Mouse (Mus musculus): ENCODE measurements around the gene Nelfcd. TPM values are rescaled to one million over a fixed set of nuclear protein-coding genes. Genes with fewer than 3 reads are reported as not detected.

The Nelfcd gene
- polyA plus RNA-seq, 1 experiment from 2014 or later = 31.0 TPM

GRCm38 (mm10) chr2:174438737-174439449 lies 23.3 kb downstream of the Nelfcd start, which contains the start of gene Ctsz:
Ctsz (minus strand) TSS chr2:174439039.
- Histone ChIP-seq H3K27me3 (replicated peaks; ENCODE audit: control insufficient read depth, insufficient read depth, low read length) (no peaks in the 10 kb centered on the region), H3K9ac (ENCODE audit: low read depth, low read length) (peak within 1 kb of the TSS; percentile 70), H3K4me3 (ENCODE audit: low read depth, low read length) (peak within 1 kb of the TSS; percentile 62), H3K4me2 (replicated peaks; ENCODE audit: low read depth) (peak within 1 kb of the TSS; percentile 88), H3K4me1 (replicated peaks; ENCODE audit: control insufficient read depth, insufficient read depth, low read length) (peaks cover 3% of the 10 kb centered on the region), H3K36me3 (ENCODE audit: control insufficient read depth, insufficient read depth) (peaks cover 20% of the 10 kb centered on the region), H3K27ac (ENCODE audit: low read depth, low read length) (peak within 1 kb of the TSS; percentile 92), H3K9me3 (ENCODE audit: control insufficient read depth) (no peaks in the 10 kb centered on the region)
- TF ChIP-seq CTCF (IDR thresholded peaks at IDR 0.05; ENCODE audit: low read depth) = no peak
- 1% methylated on average over 36 of the region's 38 CpGs for WGBS
- ATAC-seq = peak; percentile 55

- TF ChIP-seq CTCF (IDR thresholded peaks at IDR 0.05; ENCODE audit: low read depth) = no peak
- H3K27ac ChIP-seq (ENCODE audit: low read depth, low read length) = no peak overlapping the region; the same call in 1 of the 2 replicates
- no peak overlapping the region for H3K9ac ChIP-seq (ENCODE audit: low read depth, low read length)
- H3K36me3 ChIP-seq (ENCODE audit: control insufficient read depth, insufficient read depth) = peaks cover 14% of the 10 kb centered on the region
- H3K27me3 ChIP-seq (replicated peaks; ENCODE audit: control insufficient read depth, insufficient read depth, low read length) = no peaks in the 10 kb centered on the region
- peaks cover 3% of the 10 kb centered on the region for H3K4me1 ChIP-seq (replicated peaks; ENCODE audit: control insufficient read depth, insufficient read depth, low read length)
- H3K4me3 ChIP-seq (ENCODE audit: low read depth, low read length) = no peak overlapping the region; the same call in 1 of the 2 replicates
- ATAC-seq = no peak
- 67% methylated on average over 5 of the region's 5 CpGs for WGBS
- no peaks in the 10 kb centered on the region for H3K9me3 ChIP-seq (ENCODE audit: control insufficient read depth)
- H3K4me2 ChIP-seq (replicated peaks; ENCODE audit: low read depth) = peak overlapping the region; percentile 88; the same call in 1 of the 2 replicates
These were observed 23.8 kb downstream of the Nelfcd start for GRCm38 (mm10) chr2:174439450-174439838.

GRCm38 (mm10) chr2:174439961-174440360 lies 24.4 kb downstream of the Nelfcd start:
- peaks cover 9% of the 10 kb centered on the region for H3K36me3 ChIP-seq (ENCODE audit: control insufficient read depth, insufficient read depth)
- H3K27me3 ChIP-seq (replicated peaks; ENCODE audit: control insufficient read depth, insufficient read depth, low read length) = no peaks in the 10 kb centered on the region
- H3K4me3 ChIP-seq (ENCODE audit: low read depth, low read length) = no peak overlapping the region
- no peak for ATAC-seq
- TF ChIP-seq CTCF (IDR thresholded peaks at IDR 0.05; ENCODE audit: low read depth) = no peak
- H3K4me1 ChIP-seq (replicated peaks; ENCODE audit: control insufficient read depth, insufficient read depth, low read length) = peaks cover 3% of the 10 kb centered on the region
- 73% methylated on average over 9 of the region's 9 CpGs for WGBS
- no peak overlapping the region; the same call in 1 of the 2 replicates for H3K27ac ChIP-seq (ENCODE audit: low read depth, low read length)
- no peak overlapping the region for H3K4me2 ChIP-seq (replicated peaks; ENCODE audit: low read depth)
- no peaks in the 10 kb centered on the region for H3K9me3 ChIP-seq (ENCODE audit: control insufficient read depth)
- H3K9ac ChIP-seq (ENCODE audit: low read depth, low read length) = no peak overlapping the region

- Histone ChIP-seq H3K27me3 (replicated peaks; ENCODE audit: control insufficient read depth, insufficient read depth, low read length) (no peaks in the 10 kb centered on the region), H3K4me1 (replicated peaks; ENCODE audit: control insufficient read depth, insufficient read depth, low read length) (peaks cover under 1% of the 10 kb centered on the region; the same call in 1 of the 2 replicates), H3K9ac (ENCODE audit: low read depth, low read length) (no peak overlapping the region), H3K9me3 (ENCODE audit: control insufficient read depth) (no peaks in the 10 kb centered on the region), H3K4me2 (replicated peaks; ENCODE audit: low read depth) (peak overlapping the region; percentile 21; the same call in 1 of the 2 replicates), H3K4me3 (ENCODE audit: low read depth, low read length) (no peak overlapping the region), H3K36me3 (ENCODE audit: control insufficient read depth, insufficient read depth) (no peaks in the 10 kb centered on the region; the same call in 1 of the 2 replicates), H3K27ac (ENCODE audit: low read depth, low read length) (no peak overlapping the region)
- TF ChIP-seq CTCF (IDR thresholded peaks at IDR 0.05; ENCODE audit: low read depth) = no peak
- ATAC-seq = no peak
- WGBS = 53% methylated on average over 4 of the region's 4 CpGs
These were observed 26.3 kb downstream of the Nelfcd start for GRCm38 (mm10) chr2:174441898-174442297.

- no peak for TF ChIP-seq CTCF (IDR thresholded peaks at IDR 0.05; ENCODE audit: low read depth)
- 0 out of 2 replicates have a peak overlapping the region, but pooled peaks have one; percentile 9 for H3K4me2 ChIP-seq (replicated peaks; ENCODE audit: low read depth)
- H3K27ac ChIP-seq (ENCODE audit: low read depth, low read length) = peak overlapping the region; percentile 15; the same call in 1 of the 2 replicates
- H3K4me3 ChIP-seq (ENCODE audit: low read depth, low read length) = no peak overlapping the region
- H3K36me3 ChIP-seq (ENCODE audit: control insufficient read depth, insufficient read depth) = no peaks in the 10 kb centered on the region
- H3K27me3 ChIP-seq (replicated peaks; ENCODE audit: control insufficient read depth, insufficient read depth, low read length) = no peaks in the 10 kb centered on the region
- H3K9me3 ChIP-seq (ENCODE audit: control insufficient read depth) = no peaks in the 10 kb centered on the region
- 38% methylated on average over 9 of the region's 9 CpGs for WGBS
- peak; percentile 58 for ATAC-seq
- H3K4me1 ChIP-seq (replicated peaks; ENCODE audit: control insufficient read depth, insufficient read depth, low read length) = no peaks in the 10 kb centered on the region
- H3K9ac ChIP-seq (ENCODE audit: low read depth, low read length) = no peak overlapping the region
These were observed 26.9 kb downstream of the Nelfcd start for GRCm38 (mm10) chr2:174442460-174442859.

GRCm38 (mm10) chr2:174443046-174443445 lies 27.4 kb downstream of the Nelfcd start:
- no peak for ATAC-seq

More at GRCm38 (mm10) chr2:174443046-174443445, 27.4 kb downstream of the Nelfcd start:
- 55% methylated on average over 2 of the region's 2 CpGs for WGBS
- no peaks in the 10 kb centered on the region for H3K9me3 ChIP-seq (ENCODE audit: control insufficient read depth)
- no peaks in the 10 kb centered on the region for H3K27me3 ChIP-seq (replicated peaks; ENCODE audit: control insufficient read depth, insufficient read depth, low read length)
- TF ChIP-seq CTCF (IDR thresholded peaks at IDR 0.05; ENCODE audit: low read depth) = no peak
- no peak overlapping the region for H3K4me3 ChIP-seq (ENCODE audit: low read depth, low read length)
- H3K4me2 ChIP-seq (replicated peaks; ENCODE audit: low read depth) = no peak overlapping the region
- H3K36me3 ChIP-seq (ENCODE audit: control insufficient read depth, insufficient read depth) = no peaks in the 10 kb centered on the region
- H3K4me1 ChIP-seq (replicated peaks; ENCODE audit: control insufficient read depth, insufficient read depth, low read length) = no peaks in the 10 kb centered on the region
- H3K9ac ChIP-seq (ENCODE audit: low read depth, low read length) = no peak overlapping the region
- no peak overlapping the region for H3K27ac ChIP-seq (ENCODE audit: low read depth, low read length)

Data from intestine, postnatal 0 days (tissue).